Mouse (Mus musculus) erythroblast, embryonic 14.5 days (primary cell): ENCODE results near the gene Car11. TPM values are rescaled to one million over a fixed set of nuclear protein-coding genes. Genes with fewer than 3 reads are reported as not detected.

Experiments used
- H3K27me3 ChIP-seq: 2 replicates; pipeline ENCODE4 v1.6.1; 2012; ENCODE audit warnings: inconsistent platforms; ENCODE audit not compliant: control insufficient read depth
- H3K36me3 ChIP-seq: 2 replicates; pipeline ENCODE4 v1.6.1; 2012; ENCODE audit warnings: mild to moderate bottlenecking, inconsistent platforms; ENCODE audit not compliant: control insufficient read depth
- H3K4me1 ChIP-seq: 2 replicates; pipeline ENCODE4 v1.6.1; 2012; ENCODE audit warnings: inconsistent platforms; ENCODE audit not compliant: control insufficient read depth
- H3K4me3 ChIP-seq: replicated peaks from 2 replicates; pipeline ENCODE3; 2012; ENCODE audit warnings: moderate library complexity, mild to moderate bottlenecking, inconsistent platforms
- H3K9me3 ChIP-seq: 2 replicates; pipeline ENCODE4 v1.6.1; 2012; ENCODE audit warnings: low read length, inconsistent platforms, mixed read lengths; ENCODE audit not compliant: control insufficient read depth
- GATA1 ChIP-seq: IDR thresholded peaks from 2 replicates; pipeline ENCODE4 v1.6.1; 2012; ENCODE audit warnings: low read length, inconsistent platforms, mixed read lengths
- TAL1 ChIP-seq: IDR thresholded peaks from 3 replicates; pipeline ENCODE4 v1.6.1; 2012; ENCODE audit warnings: low read length, inconsistent platforms, mixed read lengths
- polyA plus RNA-seq: library from polyadenylated mRNA; stranded (reverse); fragments of >175 nt; gene quantifications from 2 replicates; pipeline ENCODE4 v1.2.3, GENCODE M21; 2012

Car11 gene
- polyA plus RNA-seq, 1 experiment = not detected

- peak overlapping the region; percentile 83 for H3K4me3 ChIP-seq
- peaks cover 59% of the 10 kb centered on the region for H3K4me1 ChIP-seq
- no peaks in the 10 kb centered on the region for H3K9me3 ChIP-seq
- peaks cover 49% of the 10 kb centered on the region for H3K36me3 ChIP-seq
- no peak for TF ChIP-seq TAL1
- no peak for TF ChIP-seq GATA1
- H3K27me3 ChIP-seq = no peaks in the 10 kb centered on the region
Measured at GRCm38 (mm10) chr7:45713881-45714520, 14.4 kb downstream of the Car11 start.

- TF ChIP-seq GATA1 = no peak
- TF ChIP-seq TAL1 = no peak
- Histone ChIP-seq H3K36me3 (peaks cover 54% of the 10 kb centered on the region), H3K4me1 (peaks cover 66% of the 10 kb centered on the region), H3K27me3 (no peaks in the 10 kb centered on the region), H3K4me3 (peak overlapping the region; percentile 83), H3K9me3 (no peaks in the 10 kb centered on the region)
Measured at GRCm38 (mm10) chr7:45714630-45715089, 15.0 kb downstream of the Car11 start.

- Histone ChIP-seq H3K4me1 (peaks cover 70% of the 10 kb centered on the region), H3K27me3 (no peaks in the 10 kb centered on the region), H3K36me3 (peaks cover 56% of the 10 kb centered on the region), H3K4me3 (peak within 1 kb of the TSS; percentile 83), H3K9me3 (no peaks in the 10 kb centered on the region)
- TF ChIP-seq GATA1 (peak; percentile 46; the same call in 1 of the 2 replicates), TAL1 (no peak)
Measured at GRCm38 (mm10) chr7:45715090-45715708, 15.6 kb downstream of the Car11 start, which contains the start of gene Rpl18. TSS of gene Rpl18 (plus strand) at chr7:45715457.

GRCm38 (mm10) chr7:45715741-45716459, 16.3 kb downstream of the Car11 start:
- H3K27me3 ChIP-seq = no peaks in the 10 kb centered on the region
- H3K4me3 ChIP-seq = peak overlapping the region; percentile 83
- TF ChIP-seq TAL1 = no peak
- no peak for TF ChIP-seq GATA1
- H3K36me3 ChIP-seq = peaks cover 56% of the 10 kb centered on the region
- H3K9me3 ChIP-seq = no peaks in the 10 kb centered on the region
- peaks cover 73% of the 10 kb centered on the region for H3K4me1 ChIP-seq

- H3K4me1 ChIP-seq = peaks cover 75% of the 10 kb centered on the region
- TF ChIP-seq TAL1 = no peak
- no peak for TF ChIP-seq GATA1
- H3K27me3 ChIP-seq = no peaks in the 10 kb centered on the region
- H3K4me3 ChIP-seq = peak overlapping the region; percentile 83
- peaks cover 56% of the 10 kb centered on the region for H3K36me3 ChIP-seq
- H3K9me3 ChIP-seq = no peaks in the 10 kb centered on the region
Measured at GRCm38 (mm10) chr7:45716460-45716857, 16.8 kb downstream of the Car11 start.

GRCm38 (mm10) chr7:45716952-45717917, 17.6 kb downstream of the Car11 start:
- Histone ChIP-seq H3K27me3 (no peaks in the 10 kb centered on the region), H3K4me1 (peaks cover 74% of the 10 kb centered on the region), H3K36me3 (peaks cover 56% of the 10 kb centered on the region), H3K9me3 (no peaks in the 10 kb centered on the region), H3K4me3 (peak overlapping the region; percentile 83)
- TF ChIP-seq TAL1 (no peak), GATA1 (no peak)

- H3K4me1 ChIP-seq = peaks cover 67% of the 10 kb centered on the region
- H3K36me3 ChIP-seq = peaks cover 56% of the 10 kb centered on the region
- peak within 1 kb of the TSS; percentile 83 for H3K4me3 ChIP-seq
- H3K27me3 ChIP-seq = no peaks in the 10 kb centered on the region
- no peak for TF ChIP-seq GATA1
- TF ChIP-seq TAL1 = no peak
- no peaks in the 10 kb centered on the region for H3K9me3 ChIP-seq
Measured at GRCm38 (mm10) chr7:45717918-45718297, 18.3 kb downstream of the Car11 start, which contains the start of gene Sphk2. TSS of gene Sphk2 (minus strand) at chr7:45718002.

GRCm38 (mm10) chr7:45718331-45718730, 18.7 kb downstream of the Car11 start:
- peaks cover 56% of the 10 kb centered on the region for H3K36me3 ChIP-seq
- no peak for TF ChIP-seq GATA1
- TF ChIP-seq TAL1 = no peak
- peaks cover 63% of the 10 kb centered on the region for H3K4me1 ChIP-seq
- H3K27me3 ChIP-seq = no peaks in the 10 kb centered on the region
- H3K9me3 ChIP-seq = no peaks in the 10 kb centered on the region
- peak overlapping the region; percentile 83 for H3K4me3 ChIP-seq
